Mouse (Mus musculus) limb, embryonic 12.5 days (tissue): ENCODE measurements at regions not wholly inside any gene's neighbourhood (a gene's known extent, or its start where the extent isn't known, plus 50 kb on each side); places are given as distances from the start of the nearest gene placed in this dataset.

Source experiments
- ATAC-seq: fragments of 200-750 bp; cut with Nextera tagmentation; 2 replicates; pipeline ENCODE4 v1.8.0; 2017; ENCODE audit warnings: low read depth, moderate TSS enrichment; ENCODE audit not compliant: insufficient number of reproducible peaks, insufficient read depth, low FRiP score, low TSS enrichment
- H3K27ac ChIP-seq: fragments of 300-500 bp; sonication (generic); 2 replicates; pipeline ENCODE4 v1.5.1; 2016; ENCODE audit warnings: mild to moderate bottlenecking, moderate library complexity
- H3K27me3 ChIP-seq: fragments of 300-500 bp; sonication (generic); 2 replicates; pipeline ENCODE4 v1.6.1; 2016; ENCODE audit warnings: mild to moderate bottlenecking, moderate library complexity
- H3K36me3 ChIP-seq: fragments of 300-500 bp; sonication (generic); 2 replicates; pipeline ENCODE4 v1.6.1; 2016; ENCODE audit warnings: mild to moderate bottlenecking, moderate library complexity
- H3K4me1 ChIP-seq: fragments of 300-500 bp; sonication (generic); replicated peaks from 2 replicates; pipeline ENCODE4 v1.6.1; 2016
- H3K4me2 ChIP-seq: fragments of 300-500 bp; sonication (generic); 2 replicates; pipeline ENCODE4 v1.6.1; 2016; ENCODE audit warnings: mild to moderate bottlenecking, moderate library complexity
- H3K4me3 ChIP-seq: fragments of 300-500 bp; sonication (generic); replicated peaks from 2 replicates; pipeline ENCODE4 v1.5.1; 2016; ENCODE audit warnings: mild to moderate bottlenecking
- H3K9ac ChIP-seq: fragments of 300-500 bp; sonication (generic); replicated peaks from 2 replicates; pipeline ENCODE4 v1.6.1; 2016; ENCODE audit warnings: mild to moderate bottlenecking, moderate library complexity
- H3K9me3 ChIP-seq: fragments of 300-500 bp; sonication (generic); 2 replicates; pipeline ENCODE4 v1.6.1; 2016; ENCODE audit warnings: mild to moderate bottlenecking, moderate library complexity
- WGBS: fragments of 180-500 bp; shearing (Covaris S2); methylation state at CpG from one replicate; pipeline ENCODE4 v1.1.7; 2016; 5-methylcytosine and 5-hydroxymethylcytosine counted together

DNA sequence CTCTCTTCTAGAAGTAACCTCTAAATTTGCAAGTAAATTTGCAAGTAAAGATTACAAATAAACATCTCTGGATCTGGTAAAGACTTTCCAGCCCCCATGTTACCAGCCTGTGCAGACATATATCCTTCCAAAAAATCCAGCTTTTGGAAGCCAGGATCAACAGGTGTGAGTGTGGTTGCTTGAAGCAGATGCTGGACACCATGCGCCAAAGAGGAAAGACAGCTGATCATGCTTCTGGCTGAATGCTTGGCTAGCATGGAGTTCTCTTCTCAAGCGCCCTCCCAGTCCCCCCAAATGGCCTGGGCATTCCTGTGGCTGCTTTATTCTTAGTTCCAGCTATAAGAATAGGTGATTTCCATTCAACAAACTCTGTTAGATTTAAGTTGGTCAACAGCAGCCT, 404.9 kb downstream of the Gm45692 start:
- Histone ChIP-seq H3K36me3 (no peaks in the 10 kb centered on the region), H3K4me2 (no peak overlapping the region), H3K9me3 (no peaks in the 10 kb centered on the region), H3K27me3 (peaks cover 14% of the 10 kb centered on the region), H3K27ac (no peak overlapping the region), H3K4me3 (no peak overlapping the region), H3K9ac (no peak overlapping the region), H3K4me1 (peaks cover 13% of the 10 kb centered on the region)
- 96% methylated on average over 2 of the region's 2 CpGs for WGBS
- no peak for ATAC-seq

DNA sequence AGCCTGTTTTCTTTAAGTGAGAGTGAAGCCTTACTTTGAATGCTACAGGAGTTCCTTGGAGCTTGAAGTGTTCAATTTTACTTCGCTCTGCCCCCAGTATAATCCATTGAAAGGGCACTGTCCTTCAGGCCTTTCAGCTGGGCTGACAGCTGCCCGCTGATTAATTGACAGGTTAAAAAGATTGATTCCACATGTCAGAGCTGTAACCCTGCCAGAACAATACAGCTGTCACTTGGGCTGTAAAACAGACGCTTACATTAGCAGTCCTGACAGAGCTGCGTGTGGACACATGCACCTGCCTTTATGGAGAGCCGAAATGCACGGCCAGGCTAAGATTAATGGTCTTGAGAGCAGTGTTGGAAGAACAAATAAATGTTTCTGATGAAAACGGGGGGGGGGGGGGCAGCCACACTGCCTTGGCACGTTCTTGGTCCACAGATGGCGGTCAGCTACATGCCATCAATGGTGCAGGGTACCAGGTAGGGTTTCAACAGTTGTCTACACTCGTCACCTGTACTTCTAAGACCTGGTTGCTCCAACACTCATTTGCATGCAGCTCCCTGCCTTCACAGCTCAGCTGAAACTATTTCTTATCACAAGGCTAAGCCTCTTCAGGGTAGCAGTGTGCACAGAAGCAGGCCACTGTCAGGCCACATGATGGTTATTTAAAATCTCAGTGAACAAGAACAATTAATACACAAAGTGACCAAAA, 407.3 kb downstream of the Gm45692 start:
- Histone ChIP-seq H3K9ac (no peak overlapping the region), H3K4me3 (no peak overlapping the region), H3K27ac (no peak overlapping the region), H3K4me2 (no peak overlapping the region), H3K27me3 (peaks cover 14% of the 10 kb centered on the region), H3K4me1 (peaks cover 13% of the 10 kb centered on the region), H3K36me3 (no peaks in the 10 kb centered on the region), H3K9me3 (no peaks in the 10 kb centered on the region)
- ATAC-seq: peak; percentile 79
- 13% methylated on average over 10 of the region's 10 CpGs for WGBS

- no peak for ATAC-seq
- 47% methylated on average over 5 of the region's 5 CpGs for WGBS
- Histone ChIP-seq H3K9me3 (no peaks in the 10 kb centered on the region), H3K27me3 (peaks cover 17% of the 10 kb centered on the region), H3K4me1 (peaks cover 13% of the 10 kb centered on the region), H3K27ac (no peak overlapping the region), H3K9ac (no peak overlapping the region), H3K36me3 (no peaks in the 10 kb centered on the region), H3K4me3 (no peak overlapping the region), H3K4me2 (no peak overlapping the region)
These were observed 407.8 kb downstream of the Gm45692 start for GRCm38 (mm10) chr8:26527186-26527580.

DNA sequence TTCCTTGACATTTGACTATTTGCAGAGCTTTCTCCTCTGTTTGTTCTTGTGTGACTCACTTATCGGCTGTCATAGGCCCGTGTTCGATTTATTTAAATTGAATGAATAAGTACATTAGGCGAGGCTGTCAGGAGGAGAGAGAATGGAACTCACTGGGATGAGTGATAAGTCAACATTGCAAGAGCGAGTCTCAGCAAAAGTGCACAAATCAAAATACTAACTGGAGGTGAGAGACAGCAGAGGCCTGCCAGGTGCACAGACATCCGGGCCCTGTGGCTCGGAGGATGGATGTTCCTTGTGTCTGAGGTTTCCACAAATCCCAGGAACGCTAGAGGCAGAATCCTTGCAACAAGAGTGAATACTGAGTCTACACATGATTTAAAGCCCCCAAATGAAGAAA, 410.6 kb downstream of the Gm45692 start:
- Histone ChIP-seq H3K27me3 (peaks cover 38% of the 10 kb centered on the region), H3K36me3 (no peaks in the 10 kb centered on the region), H3K4me3 (no peak overlapping the region), H3K4me1 (peaks cover 13% of the 10 kb centered on the region), H3K27ac (no peak overlapping the region), H3K4me2 (no peak overlapping the region), H3K9ac (no peak overlapping the region), H3K9me3 (no peaks in the 10 kb centered on the region)
- 76% methylated on average over 8 of the region's 8 CpGs for WGBS
- no peak for ATAC-seq

- H3K9me3 ChIP-seq: no peaks in the 10 kb centered on the region
- H3K4me2 ChIP-seq: no peak overlapping the region
- H3K4me3 ChIP-seq: no peak overlapping the region
- 75% methylated on average over 22 of the region's 22 CpGs for WGBS
- H3K9ac ChIP-seq: no peak overlapping the region
- H3K36me3 ChIP-seq: no peaks in the 10 kb centered on the region
- peaks cover 29% of the 10 kb centered on the region for H3K27me3 ChIP-seq
- no peaks in the 10 kb centered on the region for H3K4me1 ChIP-seq
- ATAC-seq: no peak
- H3K27ac ChIP-seq: no peak overlapping the region
These were observed 414.4 kb downstream of the Gm45692 start for GRCm38 (mm10) chr8:26533444-26534421.

DNA sequence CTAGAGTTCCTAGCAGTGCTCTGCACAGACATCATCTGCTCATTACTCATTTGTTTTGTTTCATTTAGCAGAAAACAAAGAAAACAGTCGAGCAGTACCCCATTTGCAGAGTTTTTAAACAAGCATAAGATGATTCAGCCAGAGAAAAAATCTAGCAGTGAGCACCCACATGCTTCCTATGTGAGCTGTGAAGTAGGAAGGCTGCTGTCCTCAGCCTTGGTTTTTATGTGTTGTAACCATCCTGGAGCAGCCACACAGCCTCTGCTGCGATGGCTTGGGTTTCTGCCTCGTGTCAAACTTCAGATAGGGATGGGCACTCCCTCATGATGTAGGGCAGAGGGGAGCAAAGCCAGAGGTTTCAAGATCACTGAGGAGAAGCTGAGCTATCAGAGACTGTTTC, 416.5 kb downstream of the Gm45692 start:
- Histone ChIP-seq H3K9me3 (no peaks in the 10 kb centered on the region), H3K4me1 (no peaks in the 10 kb centered on the region), H3K36me3 (no peaks in the 10 kb centered on the region), H3K9ac (no peak overlapping the region), H3K27ac (no peak overlapping the region), H3K27me3 (peaks cover 29% of the 10 kb centered on the region), H3K4me3 (no peak overlapping the region), H3K4me2 (no peak overlapping the region)
- 50% methylated on average over 3 of the region's 3 CpGs for WGBS
- ATAC-seq: no peak

DNA sequence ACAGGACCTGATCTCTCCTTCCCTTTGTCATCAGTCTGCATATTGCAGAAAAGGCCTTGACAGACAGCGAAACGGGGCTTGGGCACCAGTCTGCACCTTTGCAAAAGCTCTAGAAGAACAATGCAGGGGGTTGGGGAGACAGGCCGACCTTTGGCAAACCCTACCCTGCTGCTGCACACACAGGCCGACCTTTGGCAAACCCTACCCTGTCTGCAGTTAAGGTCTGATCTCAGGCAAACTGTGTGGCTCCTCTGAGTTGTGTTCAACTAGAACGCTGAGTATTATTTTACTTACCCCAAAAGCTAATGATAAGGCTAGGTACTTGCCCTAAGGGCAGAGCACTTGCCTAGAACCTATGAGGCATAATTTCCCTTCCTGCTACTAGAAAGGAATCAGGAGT, 423.4 kb upstream of the Zfp703 start:
- H3K4me1 ChIP-seq: 0 out of 2 replicates have a peak, but pooled peaks cover 3% of the 10 kb centered on the region
- 82% methylated on average over 5 of the region's 5 CpGs for WGBS
- no peaks in the 10 kb centered on the region for H3K27me3 ChIP-seq
- ATAC-seq: no peak
- no peaks in the 10 kb centered on the region for H3K36me3 ChIP-seq
- no peak overlapping the region for H3K9ac ChIP-seq
- H3K9me3 ChIP-seq: no peaks in the 10 kb centered on the region
- H3K4me2 ChIP-seq: no peak overlapping the region
- no peak overlapping the region for H3K27ac ChIP-seq
- no peak overlapping the region for H3K4me3 ChIP-seq

DNA sequence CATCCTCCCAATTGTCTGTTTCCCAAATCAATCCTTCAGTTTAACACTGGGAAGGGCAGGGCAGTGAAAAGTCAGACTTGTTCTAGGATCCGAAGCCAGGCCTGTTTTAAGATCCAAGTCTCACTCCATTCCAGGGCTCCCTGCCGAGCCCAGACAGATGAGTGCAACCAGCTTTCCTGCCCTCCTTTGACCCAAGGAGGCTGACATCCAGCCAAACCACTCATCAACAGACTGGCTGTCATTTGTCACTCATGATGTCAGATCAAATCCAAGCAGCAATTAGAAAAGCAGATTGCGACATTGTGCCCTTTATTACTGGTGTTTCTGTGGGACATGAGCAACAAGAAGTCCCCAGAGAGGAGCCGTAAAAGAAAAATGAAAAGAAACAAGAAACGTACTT, 417.9 kb upstream of the Zfp703 start:
- no peak overlapping the region for H3K9ac ChIP-seq
- 0 out of 2 replicates have a peak, but pooled peaks cover 3% of the 10 kb centered on the region for H3K27me3 ChIP-seq
- H3K4me1 ChIP-seq: 0 out of 2 replicates have a peak, but pooled peaks cover 4% of the 10 kb centered on the region
- H3K36me3 ChIP-seq: no peaks in the 10 kb centered on the region
- H3K27ac ChIP-seq: no peak overlapping the region
- H3K9me3 ChIP-seq: no peaks in the 10 kb centered on the region
- H3K4me3 ChIP-seq: no peak overlapping the region
- no peak for ATAC-seq
- H3K4me2 ChIP-seq: no peak overlapping the region
- WGBS: 47% methylated on average over 5 of the region's 5 CpGs

DNA sequence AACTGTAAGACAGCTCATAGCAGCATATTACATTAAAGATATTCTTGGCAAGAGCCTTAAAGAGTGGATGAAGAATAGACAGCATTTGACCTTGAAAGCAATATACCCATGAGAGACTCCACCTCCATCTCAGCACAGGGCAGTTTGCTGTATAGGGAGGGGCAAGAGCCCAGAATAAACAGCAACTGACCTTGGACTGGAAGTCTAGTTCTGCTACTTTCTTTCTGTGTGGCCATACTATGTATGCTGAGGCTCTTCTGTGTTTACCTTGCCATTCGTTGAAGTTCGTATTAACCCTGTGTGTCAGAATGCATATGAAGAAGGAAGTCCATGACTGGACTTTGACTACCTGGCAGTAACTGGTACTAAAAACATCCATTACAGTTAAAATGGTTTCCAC, 414.0 kb upstream of the Zfp703 start:
- Histone ChIP-seq H3K36me3 (no peaks in the 10 kb centered on the region), H3K4me1 (peaks cover 8% of the 10 kb centered on the region; the same call in 1 of the 2 replicates), H3K27ac (no peak overlapping the region), H3K4me2 (no peak overlapping the region), H3K9ac (no peak overlapping the region), H3K9me3 (no peaks in the 10 kb centered on the region), H3K27me3 (0 out of 2 replicates have a peak, but pooled peaks cover 3% of the 10 kb centered on the region), H3K4me3 (no peak overlapping the region)
- 95% methylated on average over 2 of the region's 2 CpGs for WGBS
- no peak for ATAC-seq

GRCm38 (mm10) chr8:26564254-26564653, 412.9 kb upstream of the Zfp703 start:
- H3K27ac ChIP-seq: no peak overlapping the region
- H3K9ac ChIP-seq: no peak overlapping the region
- no peak for ATAC-seq
- no peaks in the 10 kb centered on the region for H3K36me3 ChIP-seq
- 0 out of 2 replicates have a peak, but pooled peaks cover 11% of the 10 kb centered on the region for H3K27me3 ChIP-seq
- 89% methylated on average over 2 of the region's 2 CpGs for WGBS
- no peak overlapping the region for H3K4me3 ChIP-seq
- H3K4me1 ChIP-seq: peaks cover 15% of the 10 kb centered on the region
- H3K9me3 ChIP-seq: no peaks in the 10 kb centered on the region
- no peak overlapping the region for H3K4me2 ChIP-seq

DNA sequence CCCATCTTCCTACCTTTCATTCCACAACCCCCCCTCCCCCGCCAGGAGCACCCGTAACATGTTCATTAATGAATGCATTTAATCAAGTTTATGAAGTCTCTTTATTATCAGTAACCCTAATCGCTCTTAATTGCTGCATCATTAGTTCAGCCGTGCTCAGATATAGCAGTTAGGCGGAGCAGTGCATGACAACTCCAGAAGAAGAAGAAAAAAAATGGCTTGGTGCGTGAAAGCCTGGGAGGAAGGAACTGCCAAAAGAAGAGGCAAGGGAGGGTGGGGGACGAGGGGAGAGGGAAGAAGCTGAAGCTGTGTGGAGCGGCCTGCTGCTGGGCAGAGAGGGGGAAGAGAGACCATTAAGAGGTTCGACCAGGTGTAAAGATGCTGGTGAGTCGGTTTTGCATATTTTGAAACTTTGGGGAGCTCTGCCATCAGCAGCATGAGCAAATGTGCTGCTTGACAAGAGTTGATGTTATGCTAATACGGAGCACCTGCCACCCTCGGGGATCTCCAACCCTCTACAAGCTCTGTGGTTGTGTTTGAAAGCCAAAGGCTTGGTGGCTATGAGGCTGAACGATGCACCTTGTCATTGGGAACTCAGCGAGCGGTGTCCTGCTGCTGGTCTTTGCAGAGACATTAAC, 408.6 kb upstream of the Zfp703 start:
- 0 out of 2 replicates have a peak, but pooled peaks cover 8% of the 10 kb centered on the region for H3K27me3 ChIP-seq
- 0 out of 2 replicates have a peak overlapping the region, but pooled peaks have one; percentile 23 for H3K27ac ChIP-seq
- peaks cover 16% of the 10 kb centered on the region for H3K4me1 ChIP-seq
- no peaks in the 10 kb centered on the region for H3K36me3 ChIP-seq
- no peak for ATAC-seq
- H3K9ac ChIP-seq: no peak overlapping the region
- peaks cover 11% of the 10 kb centered on the region; the same call in 1 of the 2 replicates for H3K9me3 ChIP-seq
- no peak overlapping the region for H3K4me3 ChIP-seq
- no peak overlapping the region for H3K4me2 ChIP-seq
- WGBS: 62% methylated on average over 15 of the region's 15 CpGs
